Mouse (Mus musculus): Measurements from ENCODE around the gene Sbk3. TPM values are rescaled to one million over a fixed set of nuclear protein-coding genes. Genes with fewer than 3 reads are reported as not detected.
A peak's percentile ranks its signal among the peaks of the same experiment; 100 is the strongest.

The Sbk3 gene
- polyA plus RNA-seq, 2 experiments = not detected

GRCm38 (mm10) chr7:4936832-4937231, 34.1 kb downstream of the Sbk3 start:
- TF ChIP-seq CTCF (IDR thresholded peaks at IDR 0.05; ENCODE audit: low read depth) = no peak
- no peak for TF ChIP-seq EP300 (IDR thresholded peaks at IDR 0.05; ENCODE audit: low read depth)
- H3K9me3 ChIP-seq (ENCODE audit: control insufficient read depth, low read length) = no peaks in the 10 kb centered on the region
- DNase-seq (ENCODE audit: low read depth in 3 of 3, low spot score in 3 of 3) (no peak), ATAC-seq (ENCODE audit: insufficient read depth) (no peak)
- no peaks in the 10 kb centered on the region for H3K36me3 ChIP-seq (replicated peaks; ENCODE audit: control insufficient read depth, insufficient read depth, low read depth)
- H3K4me3 ChIP-seq (ENCODE audit: insufficient read depth in 1 of 2, low read depth in 2 of 2, low read length in 2 of 2) = no peak overlapping the region
- 61% methylated on average over 10 of the region's 10 CpGs for WGBS (ENCODE audit: insufficient replicate concordance)
- H3K27me3 ChIP-seq (ENCODE audit: control insufficient read depth, insufficient read depth, low read length) = no peaks in the 10 kb centered on the region
- no peaks in the 10 kb centered on the region for H3K4me1 ChIP-seq (replicated peaks; ENCODE audit: control insufficient read depth in 2 of 2, insufficient read depth in 2 of 2, low read length in 1 of 2)
- no peak overlapping the region for H3K4me2 ChIP-seq (ENCODE audit: low read depth)
- no peak overlapping the region for H3K9ac ChIP-seq (replicated peaks)
- H3K27ac ChIP-seq = no peak overlapping the region

- 54% methylated on average over 4 of the region's 4 CpGs for WGBS (ENCODE audit: insufficient replicate concordance)
- TF ChIP-seq EP300 (IDR thresholded peaks at IDR 0.05; ENCODE audit: low read depth) (no peak), CTCF (IDR thresholded peaks at IDR 0.05; ENCODE audit: low read depth) (peak; percentile 37)
- no peak overlapping the region for H3K27ac ChIP-seq
- no peak overlapping the region for H3K4me3 ChIP-seq (ENCODE audit: insufficient read depth in 1 of 2, low read depth in 2 of 2, low read length in 2 of 2)
- no peaks in the 10 kb centered on the region for H3K4me1 ChIP-seq (replicated peaks; ENCODE audit: control insufficient read depth in 2 of 2, insufficient read depth in 2 of 2, low read length in 1 of 2)
- DNase-seq (ENCODE audit: low read depth in 3 of 3, low spot score in 3 of 3) = no peak
- no peak overlapping the region for H3K9ac ChIP-seq (replicated peaks)
- no peaks in the 10 kb centered on the region for H3K36me3 ChIP-seq (replicated peaks; ENCODE audit: control insufficient read depth, insufficient read depth, low read depth)
- ATAC-seq (ENCODE audit: insufficient read depth) = no peak
- H3K9me3 ChIP-seq (ENCODE audit: control insufficient read depth, low read length) = no peaks in the 10 kb centered on the region
- no peak overlapping the region for H3K4me2 ChIP-seq (ENCODE audit: low read depth)
- H3K27me3 ChIP-seq (ENCODE audit: control insufficient read depth, insufficient read depth, low read length) = no peaks in the 10 kb centered on the region
Observed at GRCm38 (mm10) chr7:4934160-4934914, 36.6 kb downstream of the Sbk3 start.

- Histone ChIP-seq H3K27ac (no peak overlapping the region), H3K9me3 (ENCODE audit: control insufficient read depth, low read length) (no peaks in the 10 kb centered on the region), H3K4me1 (replicated peaks; ENCODE audit: control insufficient read depth in 2 of 2, insufficient read depth in 2 of 2, low read length in 1 of 2) (no peaks in the 10 kb centered on the region), H3K9ac (replicated peaks) (no peak overlapping the region), H3K36me3 (replicated peaks; ENCODE audit: control insufficient read depth, insufficient read depth, low read depth) (no peaks in the 10 kb centered on the region), H3K4me2 (ENCODE audit: low read depth) (no peak overlapping the region), H3K27me3 (ENCODE audit: control insufficient read depth, insufficient read depth, low read length) (no peaks in the 10 kb centered on the region), H3K4me3 (ENCODE audit: insufficient read depth in 1 of 2, low read depth in 2 of 2, low read length in 2 of 2) (no peak overlapping the region)
- ATAC-seq (ENCODE audit: insufficient read depth) = no peak
- WGBS (ENCODE audit: insufficient replicate concordance) = 74% methylated on average over 12 of the region's 12 CpGs
- DNase-seq (ENCODE audit: low read depth in 3 of 3, low spot score in 3 of 3) = no peak
- TF ChIP-seq CTCF (IDR thresholded peaks at IDR 0.05; ENCODE audit: low read depth) (no peak), EP300 (IDR thresholded peaks at IDR 0.05; ENCODE audit: low read depth) (no peak)
Observed at GRCm38 (mm10) chr7:4933103-4933502, 37.9 kb downstream of the Sbk3 start.

- Histone ChIP-seq H3K4me2 (ENCODE audit: low read depth) (no peak overlapping the region), H3K27ac (no peak overlapping the region), H3K9me3 (ENCODE audit: control insufficient read depth, low read length) (no peaks in the 10 kb centered on the region), H3K9ac (replicated peaks) (no peak overlapping the region), H3K27me3 (ENCODE audit: control insufficient read depth, insufficient read depth, low read length) (peaks cover 13% of the 10 kb centered on the region), H3K4me1 (replicated peaks; ENCODE audit: control insufficient read depth in 2 of 2, insufficient read depth in 2 of 2, low read length in 1 of 2) (no peaks in the 10 kb centered on the region; a peak in 1 of 4 replicates), H3K36me3 (replicated peaks; ENCODE audit: control insufficient read depth, insufficient read depth, low read depth) (no peaks in the 10 kb centered on the region), H3K4me3 (ENCODE audit: insufficient read depth in 1 of 2, low read depth in 2 of 2, low read length in 2 of 2) (no peak overlapping the region)
- 66% methylated on average over 17 of the region's 17 CpGs for WGBS (ENCODE audit: insufficient replicate concordance)
- ATAC-seq (ENCODE audit: insufficient read depth) (no peak), DNase-seq (ENCODE audit: low read depth in 3 of 3, low spot score in 3 of 3) (no peak)
- no peak for TF ChIP-seq CTCF (IDR thresholded peaks at IDR 0.05; ENCODE audit: low read depth)
- TF ChIP-seq EP300 (IDR thresholded peaks at IDR 0.05; ENCODE audit: low read depth) = no peak
Observed at GRCm38 (mm10) chr7:4928323-4928722, 42.6 kb downstream of the Sbk3 start.

GRCm38 (mm10) chr7:4927711-4928110, 43.3 kb downstream of the Sbk3 start:
- H3K36me3 ChIP-seq (replicated peaks; ENCODE audit: control insufficient read depth, insufficient read depth, low read depth) = no peaks in the 10 kb centered on the region
- no peak overlapping the region for H3K4me2 ChIP-seq (ENCODE audit: low read depth)
- ATAC-seq (ENCODE audit: insufficient read depth) (no peak), DNase-seq (ENCODE audit: low read depth in 3 of 3, low spot score in 3 of 3) (no peak)
- H3K27ac ChIP-seq = no peak overlapping the region
- H3K27me3 ChIP-seq (ENCODE audit: control insufficient read depth, insufficient read depth, low read length) = peaks cover 19% of the 10 kb centered on the region
- H3K9ac ChIP-seq (replicated peaks) = no peak overlapping the region
- WGBS (ENCODE audit: insufficient replicate concordance) = 42% methylated on average over 8 of the region's 8 CpGs
- H3K4me3 ChIP-seq (ENCODE audit: insufficient read depth in 1 of 2, low read depth in 2 of 2, low read length in 2 of 2) = no peak overlapping the region
- H3K9me3 ChIP-seq (ENCODE audit: control insufficient read depth, low read length) = no peaks in the 10 kb centered on the region
- no peaks in the 10 kb centered on the region; a peak in 1 of 4 replicates for H3K4me1 ChIP-seq (replicated peaks; ENCODE audit: control insufficient read depth in 2 of 2, insufficient read depth in 2 of 2, low read length in 1 of 2)
- TF ChIP-seq CTCF (IDR thresholded peaks at IDR 0.05; ENCODE audit: low read depth) (no peak), EP300 (IDR thresholded peaks at IDR 0.05; ENCODE audit: low read depth) (no peak)

Measured in liver, embryonic 14.5 days (tissue).